Mouse (Mus musculus): ENCODE results near the gene Fam118a. TPM values are rescaled to one million over a fixed set of nuclear protein-coding genes. Genes with fewer than 3 reads are reported as not detected.

Fam118a gene
- polyA plus RNA-seq, 1 experiment from 2014 or later, result 35.0 TPM

DNA sequence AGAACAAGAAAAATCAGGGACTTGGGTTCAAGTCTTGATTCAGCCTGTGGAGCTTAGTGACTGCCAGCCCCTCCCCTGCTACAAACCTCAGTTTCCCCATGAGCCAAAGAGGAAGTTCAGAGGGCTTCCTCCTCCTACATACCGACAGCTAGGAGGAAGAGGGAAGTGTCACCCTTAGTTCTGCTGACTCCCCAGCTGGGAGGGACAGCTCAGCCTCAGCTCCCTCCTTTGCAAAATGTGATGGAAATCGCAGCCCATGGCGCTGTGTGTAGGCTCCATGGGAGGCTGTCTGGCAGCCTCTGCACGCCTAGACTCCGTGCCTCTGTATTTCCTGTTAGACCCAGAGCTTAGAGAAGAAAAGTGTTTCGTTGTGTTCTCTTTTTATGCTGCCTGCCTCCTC, 34.2 kb upstream of the Fam118a start:
- Histone ChIP-seq H3K36me3 (no peaks in the 10 kb centered on the region), H3K9ac (no peak overlapping the region), H3K9me3 (no peaks in the 10 kb centered on the region), H3K27ac (no peak overlapping the region), H3K4me3 (no peak overlapping the region), H3K27me3 (no peaks in the 10 kb centered on the region), H3K4me2 (no peak overlapping the region), H3K4me1 (no peaks in the 10 kb centered on the region)
- ATAC-seq (ENCODE audit: borderline replicate concordance, extremely low read depth, low FRiP score, low TSS enrichment), result no peak
- WGBS, result 17% methylated on average over 6 of the region's 6 CpGs

DNA sequence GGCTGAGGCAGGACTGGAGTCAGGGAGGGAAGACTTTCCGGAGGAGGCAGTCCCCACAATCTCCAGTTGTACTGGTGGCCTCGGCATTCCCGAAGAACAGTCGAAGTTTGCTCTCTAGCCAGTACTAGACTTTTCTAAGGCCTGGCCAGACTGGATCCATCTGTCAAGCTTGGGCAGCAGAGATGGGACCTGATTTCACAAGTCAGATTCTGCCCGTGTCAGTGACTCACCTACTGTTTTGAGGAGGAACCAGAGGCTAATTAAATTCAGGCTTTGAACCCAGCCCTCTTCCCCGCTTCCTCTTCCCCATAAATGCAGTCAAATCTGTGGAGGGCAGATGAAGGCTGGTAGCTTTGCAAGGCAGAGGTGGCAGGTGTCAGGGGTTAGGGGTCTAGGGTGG, 33.7 kb upstream of the Fam118a start:
- Histone ChIP-seq H3K9ac (no peak overlapping the region), H3K36me3 (no peaks in the 10 kb centered on the region), H3K4me2 (no peak overlapping the region), H3K4me1 (no peaks in the 10 kb centered on the region), H3K27me3 (no peaks in the 10 kb centered on the region), H3K9me3 (no peaks in the 10 kb centered on the region), H3K4me3 (no peak overlapping the region), H3K27ac (no peak overlapping the region)
- 35% methylated on average over 6 of the region's 6 CpGs for WGBS
- ATAC-seq (ENCODE audit: borderline replicate concordance, extremely low read depth, low FRiP score, low TSS enrichment), result no peak

DNA sequence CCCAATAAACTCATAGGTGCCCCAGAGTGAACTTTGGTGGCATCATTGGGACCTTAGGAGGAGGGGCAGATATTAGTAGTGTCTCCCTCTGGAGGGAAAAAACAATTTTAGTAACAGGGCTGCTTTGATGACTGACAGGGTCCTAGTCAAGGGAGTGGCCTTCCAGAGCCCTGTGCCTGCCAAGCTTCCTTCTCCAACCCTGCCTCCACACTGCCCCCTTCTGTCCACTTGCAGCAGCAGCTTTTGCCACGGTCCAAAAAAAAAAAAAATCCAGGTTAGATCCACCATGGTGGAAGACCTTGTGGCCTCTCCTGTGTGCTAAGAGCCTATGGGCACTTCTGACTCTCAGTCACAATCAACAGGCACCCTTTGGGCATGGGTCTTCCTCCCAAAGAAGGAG, 32.8 kb upstream of the Fam118a start:
- no peaks in the 10 kb centered on the region for H3K4me1 ChIP-seq
- no peak overlapping the region for H3K4me3 ChIP-seq
- H3K4me2 ChIP-seq, result no peak overlapping the region
- no peaks in the 10 kb centered on the region for H3K9me3 ChIP-seq
- H3K27ac ChIP-seq, result no peak overlapping the region
- WGBS, result 20% methylated on average over 1 of the region's 1 CpGs
- no peak for ATAC-seq (ENCODE audit: borderline replicate concordance, extremely low read depth, low FRiP score, low TSS enrichment)
- H3K27me3 ChIP-seq, result no peaks in the 10 kb centered on the region
- H3K9ac ChIP-seq, result no peak overlapping the region
- H3K36me3 ChIP-seq, result no peaks in the 10 kb centered on the region

DNA sequence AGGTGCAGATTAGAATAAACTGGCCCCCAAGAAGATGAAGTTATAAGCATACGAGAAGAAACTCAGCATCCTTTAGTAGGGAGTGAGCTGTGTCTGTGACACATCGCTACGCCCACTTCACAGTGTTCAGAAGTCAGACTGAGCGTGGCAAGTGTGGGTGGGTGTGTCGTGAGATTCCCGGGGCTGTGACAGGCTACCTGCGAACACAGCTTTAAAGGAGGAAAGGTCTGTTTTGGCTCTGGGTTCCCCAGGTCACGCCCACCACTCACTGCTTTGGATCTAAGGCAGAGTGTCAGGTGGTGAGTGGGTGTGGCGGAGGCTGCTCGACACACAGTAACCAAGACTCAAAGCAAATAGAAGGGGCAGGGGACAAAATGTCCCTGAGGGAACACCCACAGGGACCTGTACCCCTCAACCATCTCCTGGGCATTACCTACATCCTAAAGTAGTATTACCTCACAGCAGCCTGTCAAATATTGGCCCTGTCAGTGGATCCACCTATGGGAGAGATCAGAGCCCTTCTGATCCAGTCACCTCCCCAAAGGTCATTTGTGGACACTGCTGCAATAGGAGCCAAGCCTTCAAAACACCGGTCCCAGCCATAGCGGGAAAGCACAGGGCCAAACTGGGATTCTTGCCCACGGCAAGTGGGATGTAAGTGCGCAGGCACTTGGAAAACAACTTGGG, 30.8 kb upstream of the Fam118a start:
- Histone ChIP-seq H3K27me3 (no peaks in the 10 kb centered on the region), H3K9ac (no peak overlapping the region), H3K9me3 (no peaks in the 10 kb centered on the region), H3K27ac (no peak overlapping the region), H3K36me3 (no peaks in the 10 kb centered on the region), H3K4me1 (no peaks in the 10 kb centered on the region), H3K4me3 (no peak overlapping the region), H3K4me2 (no peak overlapping the region)
- no peak for ATAC-seq (ENCODE audit: borderline replicate concordance, extremely low read depth, low FRiP score, low TSS enrichment)
- 55% methylated on average over 14 of the region's 14 CpGs for WGBS

DNA sequence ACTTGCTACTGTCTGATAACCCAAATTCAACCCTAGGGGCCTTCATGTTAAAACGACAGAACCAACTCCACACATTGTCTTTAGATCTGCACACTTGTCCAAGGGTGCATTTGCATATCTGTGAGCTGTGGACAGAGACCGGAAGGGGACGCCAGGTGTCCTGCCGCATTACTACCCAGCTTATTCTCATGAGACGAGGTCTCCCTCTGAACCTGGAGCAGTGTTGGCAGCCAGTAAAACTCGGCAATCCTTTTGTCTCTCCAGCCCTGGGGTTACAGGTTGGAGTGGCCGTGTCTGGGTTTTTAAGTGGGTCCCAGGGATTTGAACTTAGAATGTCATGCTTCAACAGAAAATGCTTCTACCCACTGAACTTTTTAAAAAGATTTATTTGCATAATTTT, 28.8 kb upstream of the Fam118a start:
- no peaks in the 10 kb centered on the region for H3K9me3 ChIP-seq
- no peak overlapping the region for H3K4me3 ChIP-seq
- no peaks in the 10 kb centered on the region for H3K36me3 ChIP-seq
- H3K27me3 ChIP-seq, result no peaks in the 10 kb centered on the region
- no peak overlapping the region for H3K4me2 ChIP-seq
- no peaks in the 10 kb centered on the region for H3K4me1 ChIP-seq
- no peak for ATAC-seq (ENCODE audit: borderline replicate concordance, extremely low read depth, low FRiP score, low TSS enrichment)
- no peak overlapping the region for H3K9ac ChIP-seq
- H3K27ac ChIP-seq, result no peak overlapping the region
- WGBS, result 66% methylated on average over 7 of the region's 7 CpGs

DNA sequence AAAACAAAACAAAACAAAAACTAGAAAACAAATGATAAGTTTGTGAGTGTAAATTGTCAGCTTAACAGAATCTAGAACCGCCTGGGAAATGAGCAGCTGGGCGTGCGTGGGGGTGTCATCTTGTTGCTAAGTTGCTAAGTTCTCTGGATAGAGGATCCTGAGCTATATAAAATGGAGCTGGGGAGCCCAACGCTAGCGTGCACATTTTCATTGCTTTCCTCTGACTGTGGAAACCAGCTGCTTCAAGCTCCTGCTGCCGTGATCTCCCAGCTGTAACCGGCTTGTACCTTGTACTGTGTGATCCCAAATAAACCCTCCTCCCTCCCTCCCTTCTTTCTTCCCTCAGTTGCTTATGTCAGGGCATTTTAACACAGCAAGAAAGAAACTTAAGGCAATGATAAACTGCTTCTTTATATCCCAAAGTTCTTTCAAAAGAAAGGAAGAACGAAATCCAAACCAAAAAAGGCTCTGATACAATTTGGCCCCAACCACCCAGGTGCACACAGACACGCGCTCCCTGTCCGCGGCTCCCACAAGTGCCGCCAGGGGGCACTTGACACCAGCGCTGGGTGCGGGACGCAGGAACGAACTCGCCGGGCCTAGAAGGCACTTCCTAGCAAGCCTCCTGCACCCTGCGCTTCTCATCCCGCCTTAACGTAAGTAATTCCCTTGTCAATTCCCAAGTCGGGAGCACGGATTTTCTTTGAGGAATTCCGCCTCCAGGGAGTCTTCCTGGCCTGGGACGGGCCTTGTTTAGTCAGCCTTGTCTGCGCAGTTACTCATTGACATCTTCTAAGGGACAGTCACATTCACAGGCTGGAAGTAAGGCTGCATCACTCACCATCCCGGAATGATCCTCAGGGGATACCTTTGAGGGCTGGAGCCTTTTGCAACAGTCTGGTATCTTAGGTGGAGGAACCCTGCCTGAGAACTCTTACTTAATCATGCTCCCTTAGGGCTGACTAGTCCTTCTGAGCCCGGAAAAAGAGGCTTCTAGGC, 27.5 kb upstream of the Fam118a start:
- no peaks in the 10 kb centered on the region for H3K36me3 ChIP-seq
- no peak overlapping the region for H3K4me3 ChIP-seq
- H3K4me2 ChIP-seq, result no peak overlapping the region
- H3K9ac ChIP-seq, result no peak overlapping the region
- H3K9me3 ChIP-seq, result no peaks in the 10 kb centered on the region
- ATAC-seq (ENCODE audit: borderline replicate concordance, extremely low read depth, low FRiP score, low TSS enrichment), result peak; percentile 76; the same call in 1 of the 2 replicates
- no peak overlapping the region for H3K27ac ChIP-seq
- no peaks in the 10 kb centered on the region for H3K4me1 ChIP-seq
- no peaks in the 10 kb centered on the region for H3K27me3 ChIP-seq
- WGBS, result 20% methylated on average over 29 of the region's 29 CpGs

DNA sequence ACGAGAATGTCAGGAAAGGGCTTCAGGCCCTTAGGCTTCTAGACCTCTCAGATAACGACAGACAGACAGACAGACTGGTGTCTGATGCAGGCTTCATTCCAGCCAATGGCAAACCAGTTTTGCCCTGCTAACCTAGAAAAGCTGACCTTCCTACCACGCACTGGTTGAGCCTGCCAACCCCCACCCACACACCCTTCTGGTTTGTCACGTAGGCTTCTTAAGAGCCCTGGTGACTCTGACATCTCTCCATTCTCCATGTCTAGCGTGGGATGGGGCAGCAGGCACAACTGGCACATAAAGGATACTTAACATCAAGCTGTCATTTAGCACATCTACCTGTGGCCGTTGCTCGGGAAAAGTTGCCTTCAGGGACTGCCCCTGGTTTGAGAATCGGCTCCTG, 19.1 kb upstream of the Fam118a start:
- no peak overlapping the region for H3K4me2 ChIP-seq
- H3K4me1 ChIP-seq, result peaks cover 20% of the 10 kb centered on the region
- H3K9me3 ChIP-seq, result no peaks in the 10 kb centered on the region
- no peak overlapping the region for H3K27ac ChIP-seq
- WGBS, result 78% methylated on average over 8 of the region's 8 CpGs
- H3K4me3 ChIP-seq, result no peak overlapping the region
- H3K36me3 ChIP-seq, result no peaks in the 10 kb centered on the region
- no peak overlapping the region for H3K9ac ChIP-seq
- ATAC-seq (ENCODE audit: borderline replicate concordance, extremely low read depth, low FRiP score, low TSS enrichment), result no peak
- no peaks in the 10 kb centered on the region for H3K27me3 ChIP-seq

DNA sequence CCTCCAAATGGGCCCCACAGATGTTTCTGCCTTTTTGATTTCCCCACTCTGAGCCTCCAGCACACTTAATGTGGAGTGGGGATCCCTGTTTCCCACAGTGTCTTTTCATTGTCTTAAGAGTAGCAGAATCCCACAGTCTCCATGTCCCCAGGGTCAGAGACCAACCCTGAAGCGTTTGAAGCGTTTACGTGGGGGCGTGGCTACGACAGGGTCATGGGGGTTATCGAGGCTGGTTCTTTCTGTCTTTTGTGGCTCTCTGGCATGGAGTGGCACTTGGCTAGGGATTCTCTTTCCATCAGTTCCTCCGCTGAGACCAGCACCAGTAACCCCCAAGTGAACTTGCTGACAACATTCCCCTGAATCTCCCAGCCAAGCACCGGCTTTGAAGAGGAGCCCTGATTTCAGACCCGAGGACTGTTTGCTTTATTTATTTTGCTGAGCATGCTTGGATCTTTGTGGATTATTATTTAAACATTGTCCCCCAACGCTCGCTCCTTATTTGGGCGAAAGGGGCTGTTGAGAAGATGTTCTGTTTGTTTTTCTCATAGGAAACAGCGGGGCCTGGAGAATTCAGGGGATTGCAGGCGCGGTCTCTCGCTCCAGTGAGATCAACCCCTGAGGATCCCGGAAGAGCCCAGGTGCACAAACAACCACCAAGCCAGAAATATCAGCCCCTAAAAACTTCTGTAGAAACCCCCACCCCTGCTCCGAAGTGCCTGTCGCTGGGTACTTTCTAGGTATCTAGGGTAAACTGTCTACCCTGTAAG, 16.7 kb upstream of the Fam118a start:
- Histone ChIP-seq H3K27ac (peak overlapping the region; percentile 83), H3K9ac (no peak overlapping the region), H3K4me2 (peak overlapping the region; percentile 38; the same call in 1 of the 2 replicates), H3K4me1 (peaks cover 26% of the 10 kb centered on the region), H3K27me3 (no peaks in the 10 kb centered on the region; the same call in 1 of the 2 replicates), H3K9me3 (no peaks in the 10 kb centered on the region), H3K4me3 (no peak overlapping the region), H3K36me3 (no peaks in the 10 kb centered on the region)
- ATAC-seq (ENCODE audit: borderline replicate concordance, extremely low read depth, low FRiP score, low TSS enrichment), result peak; percentile 52; the same call in 1 of the 2 replicates
- WGBS, result 14% methylated on average over 19 of the region's 19 CpGs

DNA sequence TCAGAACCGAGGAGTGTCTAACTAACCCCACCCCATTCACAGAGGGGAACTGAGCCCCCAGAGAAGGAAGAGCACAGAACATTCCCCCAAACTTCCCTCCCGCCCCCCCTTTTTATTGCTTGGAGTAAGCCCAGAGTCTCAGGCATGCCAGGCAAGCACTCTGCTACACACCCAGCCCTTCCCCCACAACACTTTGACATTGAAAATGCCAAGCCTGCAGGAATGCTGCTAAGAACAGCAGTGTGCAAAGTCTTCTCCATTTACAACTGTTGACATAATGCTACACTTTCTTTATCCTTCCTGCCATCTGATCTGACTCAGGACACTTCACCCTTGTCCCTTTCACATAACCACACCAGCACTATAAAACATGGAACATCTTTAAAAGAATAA, 16.1 kb upstream of the Fam118a start:
- Histone ChIP-seq H3K27ac (peak overlapping the region; percentile 83), H3K9me3 (no peaks in the 10 kb centered on the region)
- 19% methylated on average over 2 of the region's 2 CpGs for WGBS

DNA sequence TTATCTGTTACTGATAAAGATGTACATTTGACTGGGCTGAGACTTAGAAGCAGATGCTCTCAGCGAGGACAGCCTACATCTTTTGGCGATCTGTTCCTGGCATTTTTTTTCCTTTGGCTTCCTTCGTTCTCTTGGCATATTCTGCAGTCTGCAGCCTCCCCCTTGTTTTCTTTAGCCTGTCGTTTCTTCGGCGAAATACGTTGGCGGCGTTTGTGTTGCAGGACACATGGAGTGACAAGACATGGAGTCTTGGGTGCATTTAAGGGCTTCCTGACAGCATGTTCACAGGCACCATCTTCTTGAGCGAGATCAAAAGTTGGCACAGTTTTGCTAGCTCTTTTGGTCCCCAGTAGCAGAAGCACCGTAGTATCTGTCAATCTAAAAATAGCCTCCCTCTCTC, 13.0 kb upstream of the Fam118a start:
- H3K4me3 ChIP-seq, result no peak overlapping the region
- no peaks in the 10 kb centered on the region for H3K36me3 ChIP-seq
- WGBS, result 48% methylated on average over 11 of the region's 11 CpGs
- no peaks in the 10 kb centered on the region for H3K9me3 ChIP-seq
- H3K9ac ChIP-seq, result no peak overlapping the region
- peaks cover 27% of the 10 kb centered on the region for H3K4me1 ChIP-seq
- no peaks in the 10 kb centered on the region; the same call in 1 of the 2 replicates for H3K27me3 ChIP-seq
- H3K4me2 ChIP-seq, result no peak overlapping the region
- no peak overlapping the region for H3K27ac ChIP-seq
- ATAC-seq (ENCODE audit: borderline replicate concordance, extremely low read depth, low FRiP score, low TSS enrichment), result no peak

More for the DNA sequence above, 16.1 kb upstream of the Fam118a start:
- Histone ChIP-seq H3K36me3 (no peaks in the 10 kb centered on the region), H3K4me1 (peaks cover 27% of the 10 kb centered on the region), H3K9ac (no peak overlapping the region), H3K27me3 (no peaks in the 10 kb centered on the region; the same call in 1 of the 2 replicates), H3K4me3 (no peak overlapping the region), H3K4me2 (peak overlapping the region; percentile 38; the same call in 1 of the 2 replicates)
- ATAC-seq (ENCODE audit: borderline replicate concordance, extremely low read depth, low FRiP score, low TSS enrichment), result peak; percentile 47; the same call in 1 of the 2 replicates

DNA sequence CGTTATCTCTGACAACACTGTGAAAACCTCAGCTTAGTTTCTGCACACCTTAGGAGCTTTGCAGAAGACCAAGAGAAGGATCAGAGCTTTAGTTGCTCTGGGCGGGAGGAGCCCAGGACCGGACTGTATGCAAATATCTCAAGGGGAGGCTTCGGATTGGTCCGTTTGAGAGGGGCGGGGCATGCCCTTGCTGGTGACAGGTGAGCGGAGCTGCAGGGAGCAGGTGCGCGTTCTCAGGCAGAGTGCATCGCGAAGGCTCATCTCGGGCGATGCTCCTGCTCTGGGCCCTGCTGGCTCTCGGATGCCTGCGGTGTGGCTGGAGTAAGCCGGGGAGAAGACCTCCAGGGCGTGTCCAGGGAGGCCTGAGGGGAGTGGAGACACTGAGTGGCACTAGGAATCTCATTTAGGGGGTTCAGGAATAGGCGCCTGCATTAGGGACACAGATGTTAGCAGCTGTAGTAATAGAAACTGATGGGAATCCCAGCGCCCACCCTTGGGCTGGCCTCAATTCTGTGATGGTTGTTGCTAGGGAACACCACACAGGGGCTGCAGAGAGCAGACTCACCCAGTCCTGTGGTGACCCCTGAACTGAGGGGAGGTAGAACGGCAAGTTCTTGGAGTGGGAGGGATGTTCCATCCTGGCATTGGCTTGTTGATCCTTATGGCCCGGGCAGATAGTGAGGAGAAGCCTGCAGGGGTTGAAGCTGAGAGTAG, 11.6 kb upstream of the Fam118a start, which contains the start of gene Upk3a:
Gene Upk3a, plus strand, starts transcription at position 191 of the 714 bp plus-strand sequence.
- Histone ChIP-seq H3K4me3 (no peak within 1 kb of the TSS), H3K4me2 (0 out of 2 replicates have a peak within 1 kb of the TSS, but pooled peaks have one; percentile 28), H3K9ac (no peak within 1 kb of the TSS), H3K4me1 (peaks cover 22% of the 10 kb centered on the region), H3K9me3 (no peaks in the 10 kb centered on the region), H3K27me3 (no peaks in the 10 kb centered on the region; the same call in 1 of the 2 replicates), H3K36me3 (no peaks in the 10 kb centered on the region), H3K27ac (no peak within 1 kb of the TSS)
- WGBS, result 9% methylated on average over 21 of the region's 21 CpGs
- 0 out of 2 replicates have a peak, but pooled peaks have one; percentile 20 for ATAC-seq (ENCODE audit: borderline replicate concordance, extremely low read depth, low FRiP score, low TSS enrichment)

Measured in lung, embryonic 15.5 days (tissue).